Mouse (Mus musculus) G1E-ER4 (cell line): ENCODE data around the gene Heg1. TPM values are rescaled to one million over a fixed set of nuclear protein-coding genes. Genes with fewer than 3 reads are reported as not detected.
A peak's percentile ranks its signal among the peaks of the same experiment; 100 is the strongest.

Source experiments
- GATA1 ChIP-seq: IDR thresholded peaks from one replicate; pipeline ENCODE4 v1.8.0; 2012; ENCODE audit warnings: low read length, inconsistent platforms
- polyA plus RNA-seq: library from polyadenylated mRNA; stranded (reverse); fragments of >175 nt; gene quantifications from 2 replicates; pipeline ENCODE4 v1.2.3, GENCODE M21; 2012

Gene Heg1
- polyA plus RNA-seq, 1 experiment: 2.7 TPM

DNA sequence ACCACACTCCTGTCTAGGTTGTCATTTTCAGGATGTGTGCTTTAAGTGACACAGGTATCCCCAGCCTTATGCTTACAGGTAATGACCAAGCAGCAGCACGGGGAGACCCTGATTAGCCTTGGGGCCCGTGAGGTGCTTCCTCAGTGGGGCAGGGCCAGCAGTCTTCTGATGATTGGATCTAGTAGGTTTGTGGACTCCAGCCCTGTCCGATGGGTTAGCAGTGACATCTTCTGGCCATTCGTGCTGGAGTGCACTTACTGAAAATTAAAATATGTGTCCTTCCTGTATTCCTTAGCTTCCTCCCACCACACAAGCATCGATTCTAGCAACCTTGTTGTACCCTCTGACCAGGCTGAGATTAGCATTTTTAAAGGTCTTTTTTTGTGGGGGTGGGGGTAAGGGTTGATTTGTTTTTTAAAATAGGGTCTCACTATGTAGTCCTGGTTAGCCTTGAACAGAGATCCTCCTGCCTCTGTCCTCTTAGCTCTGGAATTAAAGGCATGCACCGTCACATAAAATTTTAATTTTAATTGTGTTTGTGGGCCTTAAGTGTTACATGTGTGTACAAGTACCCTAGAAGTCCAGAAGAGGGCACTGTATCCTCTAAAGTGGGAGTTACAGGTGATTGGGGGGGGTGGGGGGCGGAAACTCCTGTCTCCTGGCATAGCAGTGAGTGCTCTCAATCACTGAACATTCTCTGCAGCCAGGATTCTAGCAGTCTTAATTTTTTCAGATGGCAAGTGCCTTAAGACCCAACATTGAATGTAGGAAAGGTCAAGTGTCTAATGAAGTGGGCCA, 60.7 kb downstream of the Heg1 start:
- no peak for TF ChIP-seq GATA1

- TF ChIP-seq GATA1: no peak
These were observed 61.3 kb downstream of the Heg1 start for GRCm38 (mm10) chr16:33745457-33745856.

DNA sequence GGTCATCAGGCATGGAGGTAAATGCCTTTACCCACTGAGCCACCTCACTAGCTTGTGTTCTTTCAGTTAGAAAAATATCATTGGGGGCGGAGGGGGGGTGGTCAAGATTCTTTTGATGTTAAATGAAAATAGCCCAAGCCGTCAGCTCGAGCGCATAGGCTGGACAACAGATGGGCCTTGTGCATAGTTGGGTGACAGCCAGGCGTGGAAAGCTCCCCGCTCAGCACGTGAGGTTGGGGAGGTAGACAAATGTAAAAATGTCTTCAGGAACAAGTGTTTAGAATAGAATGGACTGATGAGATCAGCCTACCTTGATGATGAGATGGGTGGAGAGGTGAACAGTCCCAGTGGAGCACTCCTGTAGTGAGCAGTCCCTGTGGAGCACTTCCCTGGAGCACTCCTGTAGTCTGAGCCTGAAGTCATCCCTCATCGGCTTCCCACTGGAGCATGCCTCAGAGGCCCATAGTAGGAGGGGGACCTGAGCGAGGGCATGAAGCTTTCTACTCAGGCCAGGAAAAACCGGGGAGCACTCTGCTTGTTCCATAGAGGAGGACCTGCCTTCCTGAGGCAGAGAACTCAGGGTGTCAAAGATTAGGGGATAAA, 62.0 kb downstream of the Heg1 start:
- TF ChIP-seq GATA1: no peak

- no peak for TF ChIP-seq GATA1
These were observed 63.3 kb downstream of the Heg1 start for GRCm38 (mm10) chr16:33747346-33747954.

GRCm38 (mm10) chr16:33747994-33748393, 63.8 kb downstream of the Heg1 start:
- TF ChIP-seq GATA1: no peak

- TF ChIP-seq GATA1: no peak
These were observed 67.0 kb downstream of the Heg1 start for GRCm38 (mm10) chr16:33751152-33751551.

- no peak for TF ChIP-seq GATA1
These were observed 67.4 kb downstream of the Heg1 start for GRCm38 (mm10) chr16:33751590-33751989.

DNA sequence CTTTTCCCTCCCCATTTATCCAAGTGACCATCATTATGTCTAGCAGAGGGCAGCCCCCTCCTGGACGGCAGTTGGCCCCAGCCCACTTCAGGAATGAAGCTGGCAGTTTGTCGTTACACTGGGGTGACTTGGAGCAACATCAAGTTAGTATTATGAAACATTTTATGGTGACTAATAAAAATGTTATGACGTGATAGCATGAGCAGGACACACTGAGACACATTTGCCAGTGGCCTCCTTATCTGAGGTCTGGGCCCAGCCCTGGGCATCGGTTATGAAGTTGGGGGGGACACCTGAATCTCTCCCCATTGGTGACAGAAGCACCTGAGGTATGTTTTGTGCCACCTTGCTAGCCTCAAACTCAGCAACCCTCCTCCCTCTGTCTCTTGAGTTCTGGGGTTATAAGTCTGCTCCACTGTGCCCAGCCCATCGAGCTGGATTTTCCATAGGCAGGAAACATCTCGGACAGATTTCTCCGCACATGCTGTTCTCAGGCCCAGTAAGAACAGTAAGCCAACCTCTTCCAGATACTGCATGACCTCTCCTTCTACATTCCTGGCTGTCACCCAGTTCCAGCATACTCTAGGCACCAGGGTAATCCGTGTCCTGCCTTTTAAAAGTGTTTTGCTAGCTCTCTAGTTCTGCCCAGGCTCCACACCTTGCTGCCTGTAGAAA, 68.9 kb downstream of the Heg1 start:
- TF ChIP-seq GATA1: no peak

GRCm38 (mm10) chr16:33755293-33755692, 71.1 kb downstream of the Heg1 start:
- no peak for TF ChIP-seq GATA1

DNA sequence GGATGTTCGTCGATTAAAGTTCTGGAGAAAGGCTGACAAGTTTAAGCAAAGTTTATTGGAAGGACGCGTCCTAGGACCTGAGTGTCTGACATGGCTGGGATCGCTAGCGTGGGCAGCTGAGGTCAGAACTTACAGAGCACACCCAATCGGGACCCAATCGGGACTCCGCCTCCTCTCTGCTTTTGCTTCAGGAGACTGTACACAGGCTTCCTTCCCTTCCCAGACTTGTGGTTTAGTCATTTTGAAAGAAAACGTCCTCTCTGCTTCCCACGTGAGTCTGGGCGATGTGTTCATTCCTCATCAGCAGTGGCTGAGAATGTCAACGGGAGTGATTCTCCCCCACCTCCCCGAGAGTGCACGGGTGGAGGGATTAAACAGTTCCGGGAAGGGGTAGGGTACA, 71.8 kb downstream of the Heg1 start:
- TF ChIP-seq GATA1: no peak

- no peak for TF ChIP-seq GATA1
These were observed 72.2 kb downstream of the Heg1 start for GRCm38 (mm10) chr16:33756396-33756795.

DNA sequence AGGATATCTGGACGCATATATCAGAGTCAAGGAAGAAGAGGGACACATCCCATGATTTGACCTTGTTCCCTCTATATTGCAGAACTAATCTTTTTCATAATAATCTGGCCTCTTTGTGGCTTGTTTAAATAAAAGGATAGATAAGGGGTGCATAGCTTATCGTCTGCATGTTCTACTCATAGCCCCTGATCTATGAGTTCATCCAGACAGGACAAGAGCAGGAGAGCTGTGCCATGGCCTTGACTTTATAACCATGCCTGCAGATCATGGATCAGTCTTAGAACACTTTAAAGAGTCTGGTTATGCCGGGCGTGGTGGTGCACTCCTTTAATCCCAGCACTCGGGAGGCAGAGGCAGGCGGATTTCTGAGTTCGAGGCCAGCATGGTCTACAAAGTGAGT, 75.0 kb downstream of the Heg1 start:
- no peak for TF ChIP-seq GATA1

DNA sequence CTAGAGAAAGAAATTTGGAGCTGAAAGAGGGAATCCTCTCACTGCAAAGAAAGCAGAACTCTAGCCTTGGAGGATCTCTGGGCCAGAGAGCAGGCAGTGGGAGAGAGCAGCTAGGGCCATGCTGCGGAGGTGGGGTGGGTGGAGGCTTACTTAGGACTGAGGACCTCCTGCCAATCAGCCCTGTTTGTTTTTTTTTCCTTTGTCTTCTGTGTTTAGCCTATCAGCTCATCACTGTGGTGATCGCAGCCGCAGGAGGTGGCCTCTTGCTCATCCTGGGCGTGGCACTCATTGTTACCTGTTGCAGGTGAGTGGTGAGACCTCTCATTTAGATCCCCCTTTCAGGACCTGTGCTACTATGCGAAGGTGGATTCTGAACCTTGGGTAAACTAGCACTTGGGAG, 76.4 kb downstream of the Heg1 start:
- TF ChIP-seq GATA1: no peak

GRCm38 (mm10) chr16:33760996-33761395, 76.8 kb downstream of the Heg1 start:
- no peak for TF ChIP-seq GATA1

GRCm38 (mm10) chr16:33764501-33765193, 80.5 kb downstream of the Heg1 start:
- peak; percentile 96 for TF ChIP-seq GATA1

GRCm38 (mm10) chr16:33765477-33765876, 81.3 kb downstream of the Heg1 start:
- TF ChIP-seq GATA1: no peak

- TF ChIP-seq GATA1: no peak
These were observed 82.1 kb downstream of the Heg1 start for GRCm38 (mm10) chr16:33766309-33766708.
